Mouse (Mus musculus) gastrocnemius, adult 2 months (tissue): ENCODE data around the gene Prkag3. TPM values are rescaled to one million over a fixed set of nuclear protein-coding genes. Genes with fewer than 3 reads are reported as not detected.

Source experiments
- DNase-seq: peaks from one replicate; pipeline ENCODE4 v3.0.0; 2022
- H3K27ac ChIP-seq: fragments of 200-600 bp; 2 replicates; pipeline ENCODE4 v1.8.1; 2022; ENCODE audit warnings: mild to moderate bottlenecking
- H3K4me3 ChIP-seq: fragments of 200-600 bp; 2 replicates; pipeline ENCODE4 v1.8.1; 2022; ENCODE audit warnings: mild to moderate bottlenecking, moderate library complexity
- CTCF ChIP-seq: fragments of 200-600 bp; IDR thresholded peaks from 2 replicates; pipeline ENCODE4 v1.8.1; 2022; ENCODE audit warnings: antibody characterized with exemption, mild to moderate bottlenecking, moderate library complexity
- intact Hi-C: fragments of 180-260 bp; cut with DNase I; formaldehyde crosslinking; loops from one replicate; pipeline ENCODE4 v1.15.1; 2025
- total RNA-seq, 2 experiments: library from RNA; stranded (reverse); gene quantifications; 2 replicates each; pipeline ENCODE4 v1.2.3; 2021

Gene Prkag3
- total RNA-seq, 2 experiments from 2014 or later = 61.6 to 111 TPM

DNA sequence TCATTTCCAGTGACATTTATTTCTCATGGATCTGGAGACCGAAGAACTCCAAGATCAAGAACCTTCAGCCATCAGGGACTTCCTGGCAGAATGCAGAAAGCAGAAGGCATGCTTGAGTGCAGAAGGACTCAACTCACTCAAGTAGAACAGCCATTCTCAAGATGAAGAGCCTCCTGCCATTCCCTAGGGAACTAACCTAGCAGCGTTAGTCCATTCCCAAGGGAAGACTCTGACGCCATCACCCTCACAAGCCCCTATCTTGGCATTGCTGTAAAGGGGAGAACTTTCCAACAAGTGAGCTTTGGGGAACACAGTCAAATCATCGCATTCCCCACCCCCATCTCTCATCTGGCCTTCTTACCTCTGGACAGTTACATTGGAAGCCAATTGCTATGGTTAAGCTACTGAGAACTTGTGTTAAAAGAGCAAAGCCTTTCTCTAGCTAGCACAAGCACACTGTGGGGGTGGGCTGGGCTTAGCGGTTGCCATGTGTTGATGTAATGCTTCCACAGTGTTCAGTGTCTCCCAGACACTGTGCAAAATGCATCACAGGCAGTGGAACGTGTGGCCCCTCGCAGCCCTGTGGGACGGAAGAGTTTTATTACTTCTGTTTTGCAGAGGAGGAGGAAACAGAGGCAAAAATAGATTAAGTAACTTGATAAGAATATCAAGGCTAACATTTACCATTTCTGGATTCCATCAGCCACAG, 4.4 kb upstream of the Prkag3 start:
- peak overlapping the region; percentile 87 for H3K27ac ChIP-seq
- DNase-seq = peak; percentile 54
- TF ChIP-seq CTCF = no peak
- intact Hi-C loops = loop anchor here (5.0 to 10.0 kb wide), 3 partner anchors 89 to 216 kb away; partner anchors contain the start of genes Bcs1l, Ttll4 and Zfp142
- H3K4me3 ChIP-seq = no peak overlapping the region; the same call in 1 of the 2 replicates

DNA sequence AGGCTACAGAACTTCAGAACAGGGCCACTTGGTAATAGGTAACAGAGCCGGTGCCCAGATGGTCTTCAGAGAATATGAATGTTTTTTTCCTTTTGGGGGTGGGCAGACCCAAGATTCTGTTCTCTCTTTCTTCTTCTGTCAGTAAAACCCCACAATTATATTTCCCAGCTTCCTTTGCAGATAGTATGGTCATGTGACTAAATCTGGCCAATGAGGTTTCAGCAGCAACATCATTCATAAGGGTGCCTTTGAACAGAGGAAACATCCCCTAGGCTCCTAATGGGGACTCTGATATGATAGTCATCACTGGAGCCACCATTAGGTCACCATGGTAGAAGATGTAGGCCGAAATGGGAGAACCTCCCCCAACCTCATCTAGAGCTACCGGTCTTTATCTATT, 3.8 kb upstream of the Prkag3 start:
- Histone ChIP-seq H3K4me3 (no peak overlapping the region), H3K27ac (peak overlapping the region; percentile 87)
- DNase-seq = no peak
- intact Hi-C loops = loop anchor here (5.0 to 10.0 kb wide), 3 partner anchors 88 to 216 kb away; partner anchors contain the start of genes Bcs1l, Ttll4 and Zfp142
- TF ChIP-seq CTCF = no peak

DNA sequence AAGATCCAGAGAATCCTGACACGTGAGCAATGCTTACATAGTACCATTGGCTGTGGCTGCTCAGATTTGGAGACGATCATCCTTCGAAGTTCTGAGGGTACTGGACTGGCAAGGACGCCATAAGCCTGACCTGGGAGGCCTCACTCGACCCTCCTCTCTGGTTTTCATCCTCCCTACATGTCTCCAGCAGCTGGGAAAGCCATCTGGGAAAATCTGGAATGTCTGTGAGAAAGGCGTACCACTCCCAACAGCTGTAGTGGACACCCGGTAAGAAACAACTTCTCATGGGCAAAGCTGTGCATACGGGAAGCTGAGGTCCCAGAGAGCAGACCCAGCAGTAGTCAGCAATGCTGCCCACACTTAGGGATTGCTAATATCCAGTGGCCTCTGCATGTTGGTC, 3.1 kb upstream of the Prkag3 start:
- H3K27ac ChIP-seq = peak overlapping the region; percentile 87
- no peak for DNase-seq
- intact Hi-C loops = loop anchor here (5.0 to 10.0 kb wide), 3 partner anchors 87 to 215 kb away; partner anchors contain the start of genes Bcs1l, Ttll4 and Zfp142
- no peak for TF ChIP-seq CTCF
- no peak overlapping the region for H3K4me3 ChIP-seq

DNA sequence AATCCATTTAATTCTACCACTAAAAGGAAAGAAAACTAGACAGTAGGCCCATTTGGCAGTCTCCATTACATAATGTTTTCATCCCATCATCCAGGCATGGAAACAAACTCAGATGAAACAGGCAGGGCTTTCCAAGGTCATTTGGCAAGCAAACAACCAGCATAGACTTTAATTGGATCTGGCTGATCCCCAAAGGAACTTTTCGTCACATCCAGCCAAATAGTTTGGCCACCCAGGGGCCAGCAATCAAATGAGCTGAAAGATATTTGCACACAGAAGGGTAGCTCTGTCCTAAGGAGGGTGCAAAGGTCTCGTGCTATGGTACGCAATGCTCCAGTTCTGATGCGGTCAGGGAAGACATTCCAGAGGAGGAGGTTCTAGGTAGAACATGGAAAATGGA, 1.7 kb upstream of the Prkag3 start:
- intact Hi-C loops = loop anchor here (5.0 to 10.0 kb wide), 3 partner anchors 86 to 213 kb away; partner anchors contain the start of genes Bcs1l, Ttll4 and Zfp142
- Histone ChIP-seq H3K4me3 (no peak overlapping the region), H3K27ac (peak overlapping the region; percentile 54)
- DNase-seq = no peak
- no peak for TF ChIP-seq CTCF

DNA sequence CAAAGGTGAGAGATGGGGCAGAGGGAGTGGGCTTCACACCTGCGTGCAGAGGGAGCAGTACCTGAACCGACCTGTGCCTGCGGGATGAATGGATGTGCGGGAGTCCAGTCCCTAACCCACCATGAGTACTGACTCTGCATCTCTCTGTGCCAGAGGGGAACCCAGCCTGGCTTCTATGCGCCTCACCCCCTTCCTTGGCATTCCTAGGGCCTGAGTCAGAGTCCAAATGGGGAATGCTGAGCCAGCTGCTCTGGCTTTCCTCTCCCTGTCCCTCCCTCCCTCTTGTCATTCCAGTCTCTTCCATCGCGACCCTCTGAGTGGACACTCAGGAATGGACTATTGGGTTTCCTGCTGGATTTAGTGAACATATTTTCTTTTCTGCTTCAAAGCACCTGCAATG, 280 bp upstream of the Prkag3 start:
- Histone ChIP-seq H3K4me3 (peak overlapping the region; percentile 72), H3K27ac (peak overlapping the region; percentile 96)
- TF ChIP-seq CTCF = no peak
- intact Hi-C loops = no loop called here
- peak; percentile 86 for DNase-seq

DNA sequence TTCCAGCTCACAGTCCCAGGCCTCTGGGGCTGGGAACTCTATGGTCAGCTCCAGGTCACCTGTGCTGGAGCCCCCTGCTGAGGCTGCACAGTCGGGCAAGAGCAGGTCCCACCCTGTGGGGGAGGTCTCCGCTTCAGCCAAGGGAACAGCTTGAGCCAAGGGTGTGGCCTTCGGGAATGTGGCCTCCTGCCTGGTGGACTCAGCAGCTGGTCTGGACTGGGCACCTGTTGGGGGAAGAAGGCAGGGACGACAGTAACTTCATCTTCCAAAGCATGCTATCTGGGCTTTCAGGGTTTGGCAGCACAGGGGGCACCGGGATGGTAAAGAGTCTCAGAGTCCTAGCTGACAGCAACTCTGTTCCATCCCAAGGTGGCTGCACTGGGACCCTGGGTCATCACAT, 1.7 kb downstream of the Prkag3 start:
- DNase-seq = peak; percentile 85
- TF ChIP-seq CTCF = no peak
- Histone ChIP-seq H3K4me3 (peak overlapping the region; percentile 72), H3K27ac (peak overlapping the region; percentile 96)
- intact Hi-C loops = no loop called here

DNA sequence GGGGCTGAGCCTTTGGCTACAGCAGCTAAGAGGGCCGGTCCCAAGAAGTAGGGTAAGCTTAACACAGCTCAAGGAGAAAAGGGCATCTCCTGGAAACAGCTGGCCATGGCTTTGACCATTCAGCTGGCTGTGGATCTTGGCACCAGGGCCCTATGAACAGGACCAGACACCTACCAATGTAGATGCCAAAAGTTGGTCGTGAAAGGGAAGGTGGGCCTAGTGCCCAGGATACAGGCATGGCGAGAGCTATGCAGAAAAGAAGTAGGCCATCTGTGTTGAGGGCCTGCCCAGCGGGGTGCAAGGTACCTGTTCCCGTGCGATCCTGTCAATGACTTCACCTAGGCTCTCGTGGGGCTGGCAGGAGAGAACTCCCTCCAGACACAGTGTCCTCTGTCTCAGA, 8.2 kb downstream of the Prkag3 start:
- peak overlapping the region; percentile 68 for H3K27ac ChIP-seq
- TF ChIP-seq CTCF = no peak
- peak; percentile 84 for DNase-seq
- H3K4me3 ChIP-seq = no peak overlapping the region
- intact Hi-C loops = no loop called here

DNA sequence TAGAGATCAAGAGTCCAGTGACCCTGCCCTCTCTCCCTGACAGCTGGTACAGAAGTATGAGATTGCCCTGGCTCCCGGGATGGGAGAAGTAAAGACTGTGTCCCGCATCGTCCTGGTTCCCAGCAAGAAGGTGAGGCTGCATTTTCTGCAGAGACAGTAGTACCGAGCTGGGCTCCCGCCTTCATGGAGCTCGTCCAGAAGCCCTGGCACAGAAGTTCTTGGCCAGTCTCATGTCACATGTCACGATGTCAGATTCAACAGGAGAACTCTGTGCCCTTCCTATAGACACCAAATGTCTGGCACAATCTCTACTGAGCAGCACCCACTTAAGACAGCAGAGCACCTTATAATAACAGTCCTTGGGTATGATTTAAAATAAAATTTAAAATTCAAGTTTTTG, 11.5 kb downstream of the Prkag3 start:
- intact Hi-C loops = no loop called here
- H3K27ac ChIP-seq = peak overlapping the region; percentile 49
- DNase-seq = peak; percentile 73
- no peak overlapping the region for H3K4me3 ChIP-seq
- no peak for TF ChIP-seq CTCF

DNA sequence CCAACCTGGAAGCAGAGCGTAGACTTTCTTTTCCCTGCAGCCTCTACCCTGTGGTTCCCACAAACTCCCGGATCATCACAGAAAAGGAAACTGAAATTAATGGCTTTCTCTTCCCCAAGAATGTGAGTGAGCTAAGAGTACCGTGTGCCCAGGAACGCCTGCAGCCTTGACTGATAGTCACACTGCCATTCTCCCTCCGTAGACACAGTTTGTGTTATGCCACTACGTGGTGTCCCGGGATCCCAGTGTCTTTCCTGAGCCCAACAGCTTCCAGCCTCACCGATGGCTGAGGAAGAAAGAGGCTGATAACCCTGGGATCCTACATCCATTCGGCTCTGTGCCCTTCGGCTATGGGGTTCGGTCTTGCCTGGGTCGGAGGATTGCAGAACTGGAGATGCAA, 12.0 kb downstream of the Prkag3 start:
- intact Hi-C loops = no loop called here
- Histone ChIP-seq H3K4me3 (no peak overlapping the region), H3K27ac (peak overlapping the region; percentile 49)
- TF ChIP-seq CTCF = no peak
- peak; percentile 48 for DNase-seq

DNA sequence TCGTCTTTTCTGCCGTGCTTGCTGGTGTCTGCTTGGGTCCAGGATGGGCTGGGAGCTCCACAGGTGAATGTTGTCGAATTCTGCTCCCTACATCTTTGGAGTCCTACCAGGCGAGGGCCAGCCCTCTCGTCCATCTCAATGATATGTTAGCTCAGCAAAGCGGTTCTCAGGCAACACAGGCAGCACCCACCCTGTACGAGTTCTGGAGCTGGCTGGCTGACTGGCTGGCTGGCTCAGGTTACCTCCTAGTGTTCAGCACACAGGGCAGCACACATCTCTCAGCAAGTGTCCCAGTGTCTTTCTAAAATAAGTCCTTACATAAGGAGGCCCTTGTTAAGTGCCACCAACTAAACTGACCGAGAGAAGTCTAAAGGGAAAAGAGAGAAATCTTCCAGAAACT, 20.6 kb downstream of the Prkag3 start:
- intact Hi-C loops = no loop called here
- DNase-seq = peak; percentile 88
- H3K4me3 ChIP-seq = peak overlapping the region; percentile 64
- TF ChIP-seq CTCF = no peak
- H3K27ac ChIP-seq = peak overlapping the region; percentile 92

DNA sequence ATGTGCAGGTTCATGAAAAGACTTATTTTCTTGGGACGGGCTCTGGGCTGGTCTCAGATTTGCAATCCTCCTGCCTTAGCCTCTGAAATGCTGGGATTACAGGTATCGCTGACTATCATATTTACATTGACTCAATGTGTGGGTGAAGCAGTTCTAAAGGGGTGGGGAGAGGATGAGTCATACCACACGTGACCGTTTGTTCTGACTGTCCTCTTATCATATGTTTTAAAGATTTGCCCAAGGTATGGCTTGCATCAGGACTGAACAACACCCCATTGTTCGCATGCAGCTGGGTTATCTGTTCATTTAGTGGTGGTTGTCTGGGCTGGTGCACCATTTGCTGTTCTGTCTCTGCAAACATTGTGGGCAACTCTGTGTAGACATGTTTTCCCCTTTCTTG, 22.3 kb downstream of the Prkag3 start:
- peak overlapping the region; percentile 25; the same call in 1 of the 2 replicates for H3K4me3 ChIP-seq
- no peak for DNase-seq
- intact Hi-C loops = no loop called here
- TF ChIP-seq CTCF = no peak
- H3K27ac ChIP-seq = peak overlapping the region; percentile 92

DNA sequence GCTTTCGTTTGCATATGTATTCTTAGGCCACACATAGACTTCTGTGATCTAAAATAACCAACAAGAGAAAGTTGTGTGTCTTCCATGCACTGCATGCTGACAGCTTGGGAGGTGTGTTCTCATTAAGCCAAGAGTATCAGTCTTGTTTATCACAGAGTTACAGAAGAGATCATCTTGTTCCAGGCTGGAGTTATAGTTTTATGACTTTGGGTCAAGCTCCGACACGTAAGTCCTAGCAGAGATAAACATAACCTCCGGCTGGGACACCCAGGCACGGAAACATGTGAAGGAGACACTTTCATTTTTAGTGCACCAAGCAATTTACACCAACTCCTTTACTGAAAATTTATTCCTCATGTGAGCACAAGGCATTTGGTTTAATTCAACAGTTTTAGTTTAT, 22.9 kb downstream of the Prkag3 start:
- intact Hi-C loops = no loop called here
- TF ChIP-seq CTCF = no peak
- peak overlapping the region; percentile 92 for H3K27ac ChIP-seq
- no peak for DNase-seq
- peak overlapping the region; percentile 25 for H3K4me3 ChIP-seq

DNA sequence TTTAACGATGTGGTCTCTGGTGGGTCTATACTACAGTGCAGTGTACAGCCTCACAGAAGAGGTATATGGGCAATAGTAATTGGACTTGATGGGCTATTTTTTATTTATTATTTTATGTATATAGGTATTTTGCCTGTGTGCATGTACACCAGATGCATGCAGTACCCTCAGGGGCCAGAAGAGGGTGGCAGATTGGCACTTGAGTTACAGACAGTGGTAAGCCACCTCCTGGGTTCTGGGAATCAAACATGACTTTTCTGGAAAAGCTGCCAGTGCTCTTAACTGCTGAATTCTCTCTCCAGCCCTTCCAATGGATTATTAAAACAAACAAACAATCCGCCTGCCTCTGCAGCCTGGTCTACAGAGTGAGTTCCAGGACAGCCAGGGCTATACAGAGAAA, 25.3 kb downstream of the Prkag3 start:
- intact Hi-C loops = no loop called here
- Histone ChIP-seq H3K4me3 (no peak overlapping the region), H3K27ac (peak overlapping the region; percentile 92)
- DNase-seq = no peak
- peak; percentile 51 for TF ChIP-seq CTCF

DNA sequence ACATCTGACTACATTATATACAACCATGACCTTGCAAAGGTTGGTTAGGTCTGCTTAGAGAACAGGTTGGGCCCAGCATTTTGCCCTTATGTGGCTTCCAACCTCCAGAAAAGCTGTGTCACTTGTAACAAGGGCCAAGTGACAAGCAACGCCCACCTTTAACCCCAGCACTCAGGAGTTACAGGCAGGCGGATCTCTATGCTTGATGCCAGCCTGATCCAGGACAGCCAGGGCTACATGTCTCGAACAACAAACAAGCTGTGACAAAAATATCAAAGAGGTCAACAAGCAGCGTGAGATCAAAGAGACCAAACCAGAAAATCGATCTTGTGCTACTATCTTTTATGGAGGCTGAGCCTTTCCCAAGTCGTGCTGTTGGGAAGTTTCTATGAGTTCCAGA, 27.4 kb downstream of the Prkag3 start:
- intact Hi-C loops = no loop called here
- no peak overlapping the region for H3K4me3 ChIP-seq
- H3K27ac ChIP-seq = peak overlapping the region; percentile 24
- TF ChIP-seq CTCF = no peak
- no peak for DNase-seq
